In genomic region chr10:58890671-58891439, GRCm38 (mm10) we compare ENCODE assay signal across 14 mouse cellular contexts.
A peak's percentile ranks its signal among the peaks of the same experiment; 100 is the strongest.
DNase-seq lines count a peak whose midpoint lies in the region; ATAC-seq lines count a peak whose summit lies in the region.
"Had no signal": no experiment of that assay in that cellular context is flagged by ENCODE, and none has a peak within 500 bp of the region (broad histone marks: within the 10 kb centered on the region; RNA-seq: fewer than 3 reads in every experiment).

No protein-coding gene starts in this region.

- H3K4me1 ChIP-seq in embryonic facial prominence, embryonic 13.5 days, result peaks cover 18% of the 10 kb centered on the region
- peaks cover 12% of the 10 kb centered on the region for H3K4me1 ChIP-seq in midbrain, embryonic 10.5 days
- H3K4me1 ChIP-seq in liver, embryonic 12.5 days, result no peaks in the 10 kb centered on the region
- H3K4me1 ChIP-seq in kidney, embryonic 14.5 days (ENCODE audit: control insufficient read depth, insufficient read depth, low read length), result no peaks in the 10 kb centered on the region
- H3K4me1 ChIP-seq: intestine, embryonic 15.5 days; limb, embryonic 12.5 days had no signal

- no peak overlapping the region for H3K27ac ChIP-seq in embryonic facial prominence, embryonic 13.5 days
- no peak overlapping the region for H3K27ac ChIP-seq in midbrain, embryonic 10.5 days (replicated peaks)
- no peak overlapping the region for H3K27ac ChIP-seq in liver, embryonic 12.5 days
- H3K27ac ChIP-seq in kidney, embryonic 14.5 days (ENCODE audit: low read depth, low read length), result no peak overlapping the region
- H3K27ac ChIP-seq: intestine, embryonic 15.5 days; limb, embryonic 12.5 days; neural tube, embryonic 13.5 days had no signal

- H3K9me3 ChIP-seq in embryonic facial prominence, embryonic 13.5 days, result no peaks in the 10 kb centered on the region
- no peaks in the 10 kb centered on the region for H3K9me3 ChIP-seq in midbrain, embryonic 10.5 days (replicated peaks)
- no peaks in the 10 kb centered on the region for H3K9me3 ChIP-seq in liver, embryonic 12.5 days (replicated peaks)
- H3K9me3 ChIP-seq in kidney, embryonic 14.5 days (ENCODE audit: control insufficient read depth, low read length), result no peaks in the 10 kb centered on the region
- H3K9me3 ChIP-seq: intestine, embryonic 15.5 days; limb, embryonic 12.5 days; neural tube, embryonic 13.5 days had no signal

- H3K9ac ChIP-seq in embryonic facial prominence, embryonic 13.5 days, result no peak overlapping the region
- no peak overlapping the region for H3K9ac ChIP-seq in liver, embryonic 12.5 days
- H3K9ac ChIP-seq in kidney, embryonic 14.5 days (ENCODE audit: low read depth, low read length), result no peak overlapping the region
- H3K9ac ChIP-seq: intestine, embryonic 15.5 days; limb, embryonic 12.5 days; liver, postnatal 0 days; neural tube, embryonic 13.5 days had no signal

- no peak overlapping the region for H3K4me3 ChIP-seq in embryonic facial prominence, embryonic 13.5 days
- no peak overlapping the region for H3K4me3 ChIP-seq in midbrain, embryonic 10.5 days
- H3K4me3 ChIP-seq in liver, embryonic 12.5 days, result no peak overlapping the region
- no peak overlapping the region for H3K4me3 ChIP-seq in kidney, embryonic 14.5 days (ENCODE audit: low read length)
- H3K4me3 ChIP-seq: intestine, embryonic 15.5 days; limb, embryonic 12.5 days; neural tube, embryonic 13.5 days had no signal

- WGBS in embryonic facial prominence, embryonic 13.5 days, result 26% methylated on average over 16 of the region's 16 CpGs
- 32% methylated on average over 16 of the region's 16 CpGs for WGBS in midbrain, embryonic 10.5 days
- 54% methylated on average over 16 of the region's 16 CpGs for WGBS in liver, embryonic 12.5 days (ENCODE audit: insufficient replicate concordance)
- 61% methylated on average over 16 of the region's 16 CpGs for WGBS in kidney, embryonic 14.5 days

- no peaks in the 10 kb centered on the region for H3K36me3 ChIP-seq in embryonic facial prominence, embryonic 13.5 days
- no peaks in the 10 kb centered on the region for H3K36me3 ChIP-seq in midbrain, embryonic 10.5 days
- H3K36me3 ChIP-seq in liver, embryonic 12.5 days, result no peaks in the 10 kb centered on the region
- no peaks in the 10 kb centered on the region for H3K36me3 ChIP-seq in kidney, embryonic 14.5 days (ENCODE audit: control insufficient read depth, insufficient read depth, low read length)
- H3K36me3 ChIP-seq: intestine, embryonic 15.5 days; limb, embryonic 12.5 days; neural tube, embryonic 13.5 days had no signal

- H3K27me3 ChIP-seq in embryonic facial prominence, embryonic 13.5 days, result no peaks in the 10 kb centered on the region
- peaks cover 38% of the 10 kb centered on the region for H3K27me3 ChIP-seq in midbrain, embryonic 10.5 days (ENCODE audit: low read depth, poor library complexity, severe bottlenecking)
- H3K27me3 ChIP-seq in liver, embryonic 12.5 days (replicated peaks), result no peaks in the 10 kb centered on the region
- H3K27me3 ChIP-seq in kidney, embryonic 14.5 days (ENCODE audit: control insufficient read depth, insufficient read depth, low read length), result no peaks in the 10 kb centered on the region
- H3K27me3 ChIP-seq: intestine, embryonic 15.5 days; limb, embryonic 12.5 days; neural tube, embryonic 13.5 days had no signal

- no peak; the same call in 1 of the 2 replicates for ATAC-seq in embryonic facial prominence, embryonic 13.5 days (ENCODE audit: insufficient number of reproducible peaks, insufficient read depth, low FRiP score, low TSS enrichment, low read depth)
- no peak for ATAC-seq in liver, embryonic 12.5 days
- ATAC-seq in kidney, embryonic 14.5 days (ENCODE audit: low FRiP score, low TSS enrichment), result no peak
- ATAC-seq: intestine, embryonic 15.5 days; liver, postnatal 0 days had no signal

- DNase-seq in lung, adult 18-20 months, result peak; percentile 13 to 30
- DNase-seq in lung, postnatal 10 days, result no peak
- DNase-seq in midbrain, embryonic 10.5 days (ENCODE audit: low spot score), result peak; percentile 13
- DNase-seq in skeletal muscle tissue, adult 2 months (ENCODE audit: low read depth, low spot score), result peak; percentile 3
- DNase-seq: heart, postnatal 4 days; kidney, postnatal 25 days; liver, postnatal 0 days had no signal

- H3K4me2 ChIP-seq in embryonic facial prominence, embryonic 13.5 days, result peak overlapping the region; percentile 38
- H3K4me2 ChIP-seq in liver, embryonic 12.5 days, result no peak overlapping the region
- no peak overlapping the region for H3K4me2 ChIP-seq in kidney, embryonic 14.5 days (replicated peaks; ENCODE audit: low read depth, low read length)
- H3K4me2 ChIP-seq: heart, embryonic 11.5 days; intestine, embryonic 15.5 days; limb, embryonic 12.5 days; neural tube, embryonic 13.5 days had no signal
